Mouse (Mus musculus): ENCODE measurements around the gene Tmem247. TPM values are rescaled to one million over a fixed set of nuclear protein-coding genes. Genes with fewer than 3 reads are reported as not detected.

Gene Tmem247
- polyA plus RNA-seq, 1 experiment from 2014 or later = not detected

- 75% methylated on average over 6 of the region's 6 CpGs for WGBS
- H3K9me3 ChIP-seq = no peaks in the 10 kb centered on the region
- H3K9ac ChIP-seq = no peak overlapping the region
- H3K36me3 ChIP-seq = no peaks in the 10 kb centered on the region
- peaks cover 10% of the 10 kb centered on the region; the same call in 1 of the 2 replicates for H3K4me1 ChIP-seq
- no peak overlapping the region for H3K27ac ChIP-seq
- no peak overlapping the region for H3K4me3 ChIP-seq
- H3K27me3 ChIP-seq = no peaks in the 10 kb centered on the region; the same call in 1 of the 2 replicates
- no peak overlapping the region for H3K4me2 ChIP-seq (replicated peaks)
- ATAC-seq (ENCODE audit: insufficient number of reproducible peaks, insufficient read depth, low FRiP score, low TSS enrichment) = no peak
Observed at GRCm38 (mm10) chr17:86918786-86919185, 1.6 kb downstream of the Tmem247 start.

GRCm38 (mm10) chr17:86919729-86920128 is 2.6 kb downstream of the Tmem247 start:
- H3K4me3 ChIP-seq = no peak overlapping the region

GRCm38 (mm10) chr17:86924679-86925078 is 7.5 kb downstream of the Tmem247 start:
- Histone ChIP-seq H3K27ac (no peak overlapping the region), H3K36me3 (no peaks in the 10 kb centered on the region), H3K9me3 (peaks cover 5% of the 10 kb centered on the region; the same call in 1 of the 2 replicates), H3K4me1 (peaks cover 17% of the 10 kb centered on the region), H3K27me3 (no peaks in the 10 kb centered on the region; the same call in 1 of the 2 replicates), H3K4me2 (replicated peaks) (no peak overlapping the region), H3K4me3 (no peak overlapping the region), H3K9ac (no peak overlapping the region)
- no peak for ATAC-seq (ENCODE audit: insufficient number of reproducible peaks, insufficient read depth, low FRiP score, low TSS enrichment)
- WGBS = 79% methylated on average over 3 of the region's 3 CpGs

More at GRCm38 (mm10) chr17:86919729-86920128, 2.6 kb downstream of the Tmem247 start:
- H3K27me3 ChIP-seq = no peaks in the 10 kb centered on the region; the same call in 1 of the 2 replicates
- no peak overlapping the region for H3K9ac ChIP-seq
- no peak for ATAC-seq (ENCODE audit: insufficient number of reproducible peaks, insufficient read depth, low FRiP score, low TSS enrichment)
- H3K9me3 ChIP-seq = no peaks in the 10 kb centered on the region
- 88% methylated on average over 11 of the region's 11 CpGs for WGBS
- H3K4me2 ChIP-seq (replicated peaks) = no peak overlapping the region
- H3K27ac ChIP-seq = no peak overlapping the region
- no peaks in the 10 kb centered on the region for H3K36me3 ChIP-seq
- H3K4me1 ChIP-seq = peaks cover 11% of the 10 kb centered on the region

GRCm38 (mm10) chr17:86926836-86927235 is 9.7 kb downstream of the Tmem247 start:
- H3K27ac ChIP-seq = no peak overlapping the region
- peaks cover 17% of the 10 kb centered on the region for H3K4me1 ChIP-seq
- no peaks in the 10 kb centered on the region for H3K36me3 ChIP-seq
- H3K4me2 ChIP-seq (replicated peaks) = no peak overlapping the region
- no peak overlapping the region for H3K9ac ChIP-seq
- no peak for ATAC-seq (ENCODE audit: insufficient number of reproducible peaks, insufficient read depth, low FRiP score, low TSS enrichment)
- H3K27me3 ChIP-seq = no peaks in the 10 kb centered on the region; the same call in 1 of the 2 replicates
- 93% methylated on average over 3 of the region's 3 CpGs for WGBS
- no peak overlapping the region for H3K4me3 ChIP-seq
- H3K9me3 ChIP-seq = peaks cover 5% of the 10 kb centered on the region; the same call in 1 of the 2 replicates

- H3K36me3 ChIP-seq = no peaks in the 10 kb centered on the region
- no peak for ATAC-seq (ENCODE audit: insufficient number of reproducible peaks, insufficient read depth, low FRiP score, low TSS enrichment)
- H3K27me3 ChIP-seq = no peaks in the 10 kb centered on the region
- no peak overlapping the region for H3K27ac ChIP-seq
- H3K4me1 ChIP-seq = peaks cover 9% of the 10 kb centered on the region; the same call in 1 of the 2 replicates
- WGBS = 85% methylated on average over 6 of the region's 6 CpGs
- H3K4me2 ChIP-seq (replicated peaks) = no peak overlapping the region
- peaks cover 5% of the 10 kb centered on the region; the same call in 1 of the 2 replicates for H3K9me3 ChIP-seq
- no peak overlapping the region for H3K9ac ChIP-seq
- no peak overlapping the region for H3K4me3 ChIP-seq
Observed at GRCm38 (mm10) chr17:86929355-86929754, 12.2 kb downstream of the Tmem247 start.

- Histone ChIP-seq H3K9ac (no peak overlapping the region), H3K4me1 (peaks cover 6% of the 10 kb centered on the region; the same call in 1 of the 2 replicates), H3K9me3 (peaks cover 5% of the 10 kb centered on the region; the same call in 1 of the 2 replicates), H3K4me2 (replicated peaks) (no peak overlapping the region), H3K27me3 (no peaks in the 10 kb centered on the region), H3K4me3 (no peak overlapping the region), H3K36me3 (no peaks in the 10 kb centered on the region), H3K27ac (no peak overlapping the region)
- no peak for ATAC-seq (ENCODE audit: insufficient number of reproducible peaks, insufficient read depth, low FRiP score, low TSS enrichment)
Observed at GRCm38 (mm10) chr17:86929981-86930380, 12.8 kb downstream of the Tmem247 start.

GRCm38 (mm10) chr17:86932896-86933295 is 15.7 kb downstream of the Tmem247 start:
- Histone ChIP-seq H3K9me3 (no peaks in the 10 kb centered on the region), H3K4me1 (peaks cover 10% of the 10 kb centered on the region), H3K9ac (no peak overlapping the region), H3K27me3 (no peaks in the 10 kb centered on the region), H3K4me3 (no peak overlapping the region), H3K36me3 (no peaks in the 10 kb centered on the region), H3K4me2 (replicated peaks) (no peak overlapping the region), H3K27ac (no peak overlapping the region)
- WGBS = 42% methylated on average over 5 of the region's 5 CpGs
- no peak for ATAC-seq (ENCODE audit: insufficient number of reproducible peaks, insufficient read depth, low FRiP score, low TSS enrichment)

GRCm38 (mm10) chr17:86937064-86937463 is 19.9 kb downstream of the Tmem247 start:
- Histone ChIP-seq H3K4me1 (peaks cover 10% of the 10 kb centered on the region), H3K27me3 (no peaks in the 10 kb centered on the region), H3K4me3 (no peak overlapping the region), H3K36me3 (no peaks in the 10 kb centered on the region), H3K9me3 (no peaks in the 10 kb centered on the region), H3K4me2 (replicated peaks) (peak overlapping the region; percentile 64), H3K27ac (no peak overlapping the region), H3K9ac (peak overlapping the region; percentile 25; the same call in 1 of the 2 replicates)
- WGBS = 65% methylated on average over 2 of the region's 2 CpGs
- no peak for ATAC-seq (ENCODE audit: insufficient number of reproducible peaks, insufficient read depth, low FRiP score, low TSS enrichment)

- H3K9ac ChIP-seq = peak overlapping the region; percentile 25
- WGBS = 2% methylated on average over 20 of the region's 20 CpGs
- ATAC-seq (ENCODE audit: insufficient number of reproducible peaks, insufficient read depth, low FRiP score, low TSS enrichment) = peak; percentile 67
- H3K4me1 ChIP-seq = peaks cover 7% of the 10 kb centered on the region; the same call in 1 of the 2 replicates
- peak overlapping the region; percentile 64 for H3K4me2 ChIP-seq (replicated peaks)
- no peak overlapping the region for H3K27ac ChIP-seq
- H3K27me3 ChIP-seq = no peaks in the 10 kb centered on the region
- peak overlapping the region; percentile 40 for H3K4me3 ChIP-seq
- H3K36me3 ChIP-seq = no peaks in the 10 kb centered on the region
- H3K9me3 ChIP-seq = no peaks in the 10 kb centered on the region
Observed at GRCm38 (mm10) chr17:86937497-86938155, 20.5 kb downstream of the Tmem247 start.

- H3K36me3 ChIP-seq = no peaks in the 10 kb centered on the region
- whole genome bisulfite sequencing = 43% methylated on average over 7 of the region's 7 CpGs
- no peak overlapping the region for H3K4me2 ChIP-seq (replicated peaks)
- H3K27me3 ChIP-seq = no peaks in the 10 kb centered on the region
- no peak for ATAC-seq (ENCODE audit: insufficient number of reproducible peaks, insufficient read depth, low FRiP score, low TSS enrichment)
- H3K27ac ChIP-seq = no peak overlapping the region
- no peaks in the 10 kb centered on the region for H3K9me3 ChIP-seq
- no peak overlapping the region for H3K4me3 ChIP-seq
- H3K9ac ChIP-seq = no peak overlapping the region
- H3K4me1 ChIP-seq = peaks cover 7% of the 10 kb centered on the region; the same call in 1 of the 2 replicates
Observed at GRCm38 (mm10) chr17:86938683-86939082, 21.5 kb downstream of the Tmem247 start.

- no peaks in the 10 kb centered on the region for H3K27me3 ChIP-seq
- H3K4me3 ChIP-seq = no peak overlapping the region
- H3K27ac ChIP-seq = no peak overlapping the region
- H3K36me3 ChIP-seq = no peaks in the 10 kb centered on the region
- 68% methylated on average over 6 of the region's 6 CpGs for WGBS
- no peak overlapping the region for H3K9ac ChIP-seq
- no peak overlapping the region for H3K4me2 ChIP-seq (replicated peaks)
- H3K4me1 ChIP-seq = peaks cover 5% of the 10 kb centered on the region; the same call in 1 of the 2 replicates
- no peaks in the 10 kb centered on the region for H3K9me3 ChIP-seq
- ATAC-seq (ENCODE audit: insufficient number of reproducible peaks, insufficient read depth, low FRiP score, low TSS enrichment) = no peak
Observed at GRCm38 (mm10) chr17:86942112-86942511, 25.0 kb downstream of the Tmem247 start.

- Histone ChIP-seq H3K9ac (no peak overlapping the region), H3K36me3 (no peaks in the 10 kb centered on the region), H3K27ac (no peak overlapping the region), H3K4me3 (no peak overlapping the region), H3K27me3 (no peaks in the 10 kb centered on the region), H3K4me2 (replicated peaks) (no peak overlapping the region), H3K4me1 (peaks cover under 1% of the 10 kb centered on the region; the same call in 1 of the 2 replicates), H3K9me3 (no peaks in the 10 kb centered on the region)
- no peak for ATAC-seq (ENCODE audit: insufficient number of reproducible peaks, insufficient read depth, low FRiP score, low TSS enrichment)
- 87% methylated on average over 6 of the region's 6 CpGs for WGBS
Observed at GRCm38 (mm10) chr17:86943158-86943557, 26.0 kb downstream of the Tmem247 start.

Data from embryonic facial prominence, embryonic 12.5 days (tissue).